Mouse (Mus musculus): Measurements from ENCODE around the gene Znrf1.
A peak's percentile ranks its signal among the peaks of the same experiment; 100 is the strongest.

The Znrf1 gene

GRCm38 (mm10) chr8:111533503-111533902, 2.4 kb upstream of the Znrf1 start:
- DNase-seq (ENCODE audit: low spot score in 2 of 2): no peak

- no peak for DNase-seq (ENCODE audit: low spot score in 2 of 2)
These were observed 406 bp upstream of the Znrf1 start for GRCm38 (mm10) chr8:111535491-111535890.

GRCm38 (mm10) chr8:111536978-111537764, 1.3 kb downstream of the Znrf1 start:
- peak; percentile 47 to 82 for DNase-seq (ENCODE audit: low spot score in 2 of 2)

GRCm38 (mm10) chr8:111537765-111538158, 1.9 kb downstream of the Znrf1 start:
- DNase-seq (ENCODE audit: low spot score in 2 of 2): peak in 1 of 2 experiments; percentile 55

- DNase-seq (ENCODE audit: low spot score in 2 of 2): no peak
These were observed 2.3 kb downstream of the Znrf1 start for GRCm38 (mm10) chr8:111538194-111538593.

GRCm38 (mm10) chr8:111539422-111540076, 3.7 kb downstream of the Znrf1 start:
- DNase-seq (ENCODE audit: low spot score in 2 of 2): peak in 1 of 2 experiments; percentile 58

- DNase-seq (ENCODE audit: low spot score in 2 of 2): no peak
These were observed 7.9 kb downstream of the Znrf1 start for GRCm38 (mm10) chr8:111543712-111544380.

GRCm38 (mm10) chr8:111545406-111546156, 9.7 kb downstream of the Znrf1 start:
- DNase-seq (ENCODE audit: low spot score in 2 of 2): no peak

- DNase-seq (ENCODE audit: low spot score in 2 of 2): no peak
These were observed 11.2 kb downstream of the Znrf1 start for GRCm38 (mm10) chr8:111547144-111547543.

- DNase-seq (ENCODE audit: low spot score in 2 of 2): no peak
These were observed 12.3 kb downstream of the Znrf1 start for GRCm38 (mm10) chr8:111548201-111548600.

- no peak for DNase-seq (ENCODE audit: low spot score in 2 of 2)
These were observed 14.3 kb downstream of the Znrf1 start for GRCm38 (mm10) chr8:111550002-111550870.

- no peak for DNase-seq (ENCODE audit: low spot score in 2 of 2)
These were observed 15.7 kb downstream of the Znrf1 start for GRCm38 (mm10) chr8:111551511-111552130.

GRCm38 (mm10) chr8:111561824-111562223, 25.9 kb downstream of the Znrf1 start:
- no peak for DNase-seq (ENCODE audit: low spot score in 2 of 2)

GRCm38 (mm10) chr8:111562274-111562803, 26.4 kb downstream of the Znrf1 start:
- no peak for DNase-seq (ENCODE audit: low spot score in 2 of 2)

GRCm38 (mm10) chr8:111563075-111563474, 27.2 kb downstream of the Znrf1 start:
- no peak for DNase-seq (ENCODE audit: low spot score in 2 of 2)

- no peak for DNase-seq (ENCODE audit: low spot score in 2 of 2)
These were observed 27.8 kb downstream of the Znrf1 start for GRCm38 (mm10) chr8:111563687-111564086.

GRCm38 (mm10) chr8:111564093-111564492, 28.2 kb downstream of the Znrf1 start:
- no peak for DNase-seq (ENCODE audit: low spot score in 2 of 2)

- DNase-seq (ENCODE audit: low spot score in 2 of 2): no peak
These were observed 29.9 kb downstream of the Znrf1 start for GRCm38 (mm10) chr8:111565784-111566191.

GRCm38 (mm10) chr8:111566326-111566725, 30.4 kb downstream of the Znrf1 start:
- DNase-seq (ENCODE audit: low spot score in 2 of 2): no peak

- no peak for DNase-seq (ENCODE audit: low spot score in 2 of 2)
These were observed 31.7 kb downstream of the Znrf1 start for GRCm38 (mm10) chr8:111567571-111567970.

Measured in spleen, postnatal 4 days (tissue).